Mouse (Mus musculus) spleen, adult 2 months (tissue): ENCODE data around the gene Adssl1.

Source experiments
- CTCF ChIP-seq: fragments of 200-500 bp; IDR thresholded peaks from 2 replicates; pipeline ENCODE4 v1.5.1; 2011; ENCODE audit warnings: mild to moderate bottlenecking, inconsistent platforms; ENCODE audit not compliant: insufficient read depth, insufficient read length, insufficient replicate concordance; ENCODE audit errors: extremely low read depth
- POLR2A ChIP-seq: fragments of 200-500 bp; IDR thresholded peaks from 2 replicates; pipeline ENCODE4 v1.6.1; 2011; ENCODE audit warnings: low read depth, low read length, inconsistent platforms

DNA sequence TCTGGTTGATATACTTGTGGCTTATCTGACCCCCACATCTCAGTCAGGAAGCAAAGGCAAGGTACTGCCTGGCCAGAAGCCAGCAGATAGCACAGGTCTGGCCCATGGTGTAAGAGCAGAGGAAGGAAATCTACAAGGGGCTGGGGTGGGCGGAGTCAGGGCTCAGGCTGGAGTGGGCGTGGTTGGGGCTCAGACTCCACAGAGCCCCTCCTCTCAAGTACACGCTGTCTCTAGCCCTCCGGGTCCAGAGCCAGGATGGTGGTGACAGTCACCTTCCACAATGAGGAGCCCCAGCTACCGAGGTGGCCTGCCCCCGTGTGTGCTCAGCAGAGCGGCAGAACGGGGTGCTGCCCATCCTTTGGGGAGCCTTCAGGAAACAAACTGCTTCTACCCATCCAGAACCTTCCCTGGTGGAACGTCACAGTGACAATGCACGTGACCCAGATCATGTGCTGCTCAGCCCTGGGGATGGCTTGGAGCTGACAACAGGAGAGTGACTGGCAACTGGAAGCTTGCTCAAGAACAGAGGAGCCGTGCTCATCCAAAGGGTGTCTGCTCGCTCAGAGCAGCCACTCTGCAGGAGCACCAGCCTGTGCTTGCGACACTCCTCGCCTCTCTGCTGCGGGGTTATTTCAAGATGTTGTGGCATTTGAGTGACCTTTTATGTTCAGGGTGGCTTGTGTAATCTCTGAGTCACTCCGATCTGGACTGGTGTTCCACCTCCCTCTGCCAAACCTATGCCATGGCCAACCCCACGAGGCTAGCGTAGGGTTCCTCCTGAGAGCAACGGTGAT is 9.3 kb downstream of the Adssl1 start:
- no peak for TF ChIP-seq CTCF
- no peak for TF ChIP-seq POLR2A
